Mouse (Mus musculus) bone marrow, adult 2 months (tissue): ENCODE measurements at regions not wholly inside any gene's neighbourhood (a gene's known extent, or its start where the extent isn't known, plus 50 kb on each side); places are given as distances from the start of the nearest gene placed in this dataset.

Experiments
- CTCF ChIP-seq: fragments of 200-500 bp; IDR thresholded peaks from 2 replicates; pipeline ENCODE4 v1.5.1; 2011; ENCODE audit warnings: low read length, control low read depth; ENCODE audit not compliant: control insufficient read depth, insufficient read depth
- POLR2A ChIP-seq: fragments of 200-500 bp; IDR thresholded peaks from 2 replicates; pipeline ENCODE4 v1.6.1; 2011; ENCODE audit warnings: low read depth, mild to moderate bottlenecking, control low read depth, low read length, borderline replicate concordance; ENCODE audit not compliant: control insufficient read depth

- no peak for TF ChIP-seq CTCF
- no peak for TF ChIP-seq POLR2A
Measured at GRCm38 (mm10) chr17:4116476-4116875, 420.4 kb upstream of the Nox3 start.
